Mouse (Mus musculus) regulatory T cell (primary cell): Measurements from ENCODE around the gene Pcgf6.
"Not testable (repeated sequence)": the region's sequence is repeated elsewhere in the genome, so short reads cannot be mapped to it uniquely, and the experiment has no call there.

Experiments
- in situ Hi-C: fragments of 300-600 bp; cut with MboI, MseI; formaldehyde crosslinking; loops from one replicate; pipeline ENCODE4 v1.15.1; 2025; ENCODE audit warnings: high pct_unique_total_duplicates

The Pcgf6 gene

DNA sequence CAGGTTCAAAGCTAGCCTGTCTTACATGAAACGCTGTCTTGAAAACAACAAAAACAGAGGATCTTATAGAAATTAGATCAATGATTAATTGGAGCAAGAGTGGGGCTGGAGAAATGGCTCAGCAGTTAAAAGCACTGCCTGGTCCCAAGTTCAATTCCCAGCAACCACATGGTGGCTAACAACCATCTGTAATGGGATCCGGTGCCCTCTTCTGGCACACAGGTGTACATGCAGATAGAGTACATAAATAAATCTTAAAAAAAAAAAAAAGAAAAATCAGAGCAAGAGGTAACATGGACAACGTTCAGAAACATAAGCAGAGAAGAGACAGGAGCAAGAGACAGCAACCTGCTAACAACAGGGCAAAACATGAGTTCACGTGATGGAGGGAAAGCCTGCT lies 24.2 kb downstream of the Pcgf6 start:
- in situ Hi-C loops: no loop called here

GRCm38 (mm10) chr19:47024954-47025353 lies 25.8 kb downstream of the Pcgf6 start:
- in situ Hi-C loops: no loop called here

DNA sequence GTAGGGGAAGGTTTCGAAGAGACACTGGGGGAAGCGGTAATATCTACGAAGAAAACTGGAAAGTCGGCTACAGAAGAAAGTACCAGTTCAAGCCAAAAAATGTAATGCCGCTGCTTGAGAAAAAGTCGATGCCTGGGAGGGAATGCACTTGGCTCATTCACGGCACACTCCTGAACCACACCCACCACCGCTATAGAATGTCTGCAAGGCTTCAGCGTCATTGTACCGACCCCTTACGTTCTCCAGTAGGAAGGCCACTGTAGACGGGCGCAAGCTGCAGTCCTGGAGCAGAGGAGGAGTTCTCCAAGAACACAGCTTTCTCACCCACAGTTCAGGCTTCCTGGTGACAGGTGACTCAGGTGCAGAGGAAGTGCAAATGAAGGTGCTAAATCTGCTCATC lies 27.2 kb downstream of the Pcgf6 start:
- in situ Hi-C loops: no loop called here

- in situ Hi-C loops: no loop called here
Observed at GRCm38 (mm10) chr19:47022709-47023108, 28.0 kb downstream of the Pcgf6 start.

DNA sequence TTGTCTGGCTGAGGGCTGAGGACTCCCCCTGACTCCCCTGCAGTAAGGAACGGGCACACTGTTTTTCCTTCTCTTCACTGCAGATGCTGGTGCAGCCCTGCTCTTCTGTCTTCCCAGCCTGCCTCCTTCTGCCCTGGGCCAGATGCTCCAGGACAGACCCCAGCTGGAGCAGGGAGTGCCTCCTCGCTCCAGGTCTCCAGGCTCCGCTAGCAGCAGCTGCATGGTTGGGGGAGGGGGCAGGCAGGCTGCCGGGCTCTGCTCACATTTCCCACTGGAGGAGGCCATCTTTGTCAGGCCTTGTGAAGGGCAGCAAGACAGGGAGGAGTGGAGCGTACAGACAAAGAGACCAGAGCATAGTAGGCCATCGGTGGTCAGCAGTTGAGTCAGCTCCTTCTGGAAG lies 31.4 kb downstream of the Pcgf6 start:
- in situ Hi-C loops: no loop called here

DNA sequence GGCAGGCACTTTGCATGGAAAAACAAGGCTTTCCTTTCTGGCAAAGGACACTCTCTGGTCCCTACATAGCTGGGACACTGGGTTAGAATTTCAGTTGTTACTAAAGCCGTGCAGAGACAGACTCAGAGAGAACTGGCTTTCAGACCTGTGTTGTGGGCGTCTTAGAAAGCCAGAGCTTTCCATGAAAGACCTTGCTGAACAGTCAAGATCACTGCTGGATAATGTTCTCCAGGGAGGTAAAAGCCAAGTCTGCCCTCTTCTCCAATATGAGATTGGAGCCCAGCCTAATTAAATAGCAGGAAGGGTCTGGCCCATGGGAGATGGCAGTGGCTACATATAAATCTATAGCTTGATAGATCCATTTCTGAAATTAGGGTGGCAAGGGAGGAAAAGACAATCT lies 32.4 kb downstream of the Pcgf6 start:
- in situ Hi-C loops: no loop called here

DNA sequence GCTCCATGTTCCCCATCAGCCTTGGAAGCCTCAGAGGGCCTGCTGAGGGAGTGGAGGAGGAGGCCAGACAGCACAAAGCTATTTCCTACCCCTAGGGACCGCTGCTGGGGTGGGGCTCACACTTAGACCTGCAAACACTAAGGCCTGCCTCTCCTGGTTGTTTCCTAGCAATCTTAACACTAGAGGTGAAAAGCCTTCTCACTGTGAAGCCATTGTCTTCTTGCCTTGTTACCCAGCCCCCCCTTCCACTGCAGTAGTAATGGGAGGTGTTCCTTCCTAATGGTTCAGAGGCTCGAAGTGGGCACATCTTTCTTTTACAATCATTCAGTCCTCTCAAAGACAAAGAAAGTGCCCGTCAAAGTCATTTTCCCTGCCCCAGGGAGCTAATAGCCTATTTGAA lies 32.9 kb downstream of the Pcgf6 start:
- in situ Hi-C loops: no loop called here

DNA sequence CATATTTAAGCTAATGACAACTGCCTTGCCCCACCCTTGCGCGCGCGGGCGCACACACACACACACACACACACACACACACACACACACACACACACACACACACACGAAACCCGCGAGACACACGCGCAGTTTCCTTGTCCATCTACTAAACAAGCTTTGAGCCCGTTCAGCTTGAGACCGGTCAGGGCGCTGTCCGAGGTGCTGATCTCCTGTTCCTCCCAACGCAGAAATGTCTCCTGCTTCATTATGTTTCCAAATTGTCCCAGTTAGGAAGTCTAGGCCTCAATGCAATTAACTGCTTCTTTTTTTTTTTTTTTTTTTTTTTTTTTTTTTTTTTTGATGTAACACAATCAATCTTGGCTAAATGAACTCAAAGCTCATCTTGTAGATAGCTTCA lies 34.2 kb downstream of the Pcgf6 start:
- in situ Hi-C loops: no loop called here

GRCm38 (mm10) chr19:47015965-47016364 lies 34.7 kb downstream of the Pcgf6 start:
- in situ Hi-C loops: no loop called here

- in situ Hi-C loops: no loop called here
Observed at GRCm38 (mm10) chr19:47015396-47015795, 35.3 kb downstream of the Pcgf6 start.

- in situ Hi-C loops: no loop called here
Observed at GRCm38 (mm10) chr19:47014447-47015381, 36.0 kb downstream of the Pcgf6 start, which contains the start of the genes Ina and Nt5c2. TSS of gene Ina (plus strand) at chr19:47014698. TSS of gene Nt5c2 (minus strand) at chr19:47015153.

DNA sequence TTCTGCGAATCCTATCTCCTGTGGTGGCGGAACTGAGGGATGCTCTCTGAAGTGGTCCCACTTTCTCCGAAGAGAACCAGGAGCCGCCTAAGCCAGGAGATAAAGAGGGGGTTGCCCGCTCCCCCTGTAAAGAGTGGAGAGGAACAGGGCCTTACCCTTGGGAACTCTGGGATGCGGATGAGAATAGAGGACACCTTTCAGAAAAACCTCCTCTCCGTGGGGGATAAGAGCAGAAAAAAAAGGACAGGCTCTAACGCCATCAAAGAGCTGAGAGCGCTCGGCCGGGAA lies 36.6 kb downstream of the Pcgf6 start:
- in situ Hi-C loops: no loop called here

DNA sequence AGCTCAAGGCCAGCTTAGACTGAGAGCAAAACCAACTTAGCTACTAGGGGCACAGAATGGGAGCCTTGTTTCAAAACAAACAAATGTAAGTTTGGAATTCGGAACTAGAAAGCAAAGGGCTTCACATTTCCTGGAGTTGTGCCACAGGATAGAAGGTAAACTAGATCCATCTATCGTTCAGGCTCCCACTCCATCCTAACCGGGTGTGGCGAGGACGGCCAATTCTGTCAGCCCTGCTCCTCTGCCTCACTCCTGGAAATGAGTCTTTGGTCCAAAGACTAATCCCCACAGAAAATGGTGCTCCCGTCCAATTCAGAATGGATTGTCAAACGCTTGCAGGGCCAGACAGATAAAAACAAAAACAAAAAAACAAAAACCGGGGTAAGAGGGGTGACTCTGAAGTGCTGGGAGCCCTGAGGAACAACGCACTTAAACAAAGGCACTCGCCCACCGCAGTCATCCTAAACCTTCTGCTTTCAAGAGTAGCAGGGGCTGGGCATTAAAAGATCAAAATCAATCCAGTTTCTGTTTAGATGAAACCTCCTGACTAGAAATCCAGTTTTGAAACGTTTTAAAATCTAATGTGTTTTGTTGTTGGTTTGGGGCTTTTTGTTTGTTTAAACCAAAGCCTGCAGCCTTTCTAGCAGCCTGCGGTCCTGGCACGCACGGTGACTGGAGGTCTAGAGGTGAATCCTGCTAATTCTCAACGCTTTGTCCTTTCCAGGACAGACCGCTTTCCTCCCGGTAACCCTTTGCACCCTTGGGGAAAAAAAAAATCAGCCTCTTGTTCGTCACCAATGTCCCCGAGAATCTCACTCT lies 37.2 kb downstream of the Pcgf6 start:
- in situ Hi-C loops: no loop called here

GRCm38 (mm10) chr19:47012521-47013130 lies 38.1 kb downstream of the Pcgf6 start:
- in situ Hi-C loops: no loop called here

DNA sequence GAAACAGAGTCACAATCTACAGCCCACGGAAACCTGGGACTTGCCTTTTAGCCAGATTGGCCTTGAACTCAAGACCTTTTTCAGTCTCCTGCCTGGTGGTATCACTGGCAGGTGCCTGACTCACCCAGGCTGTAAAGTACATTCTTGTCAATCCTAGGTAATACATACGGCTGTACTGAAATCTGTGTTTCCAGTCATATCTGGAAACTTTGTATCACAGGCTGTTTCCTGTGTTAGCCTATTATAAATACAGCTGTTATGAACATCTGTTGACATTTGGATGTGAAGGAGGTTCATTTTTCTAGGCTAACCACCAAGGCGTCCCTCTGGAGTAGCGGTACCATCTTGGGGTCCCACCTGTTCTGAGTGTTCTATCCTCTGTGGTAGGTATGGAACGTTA lies 40.8 kb downstream of the Pcgf6 start:
- in situ Hi-C loops: no loop called here

- in situ Hi-C loops: no loop called here
Observed at GRCm38 (mm10) chr19:47009420-47009819, 41.3 kb downstream of the Pcgf6 start.

DNA sequence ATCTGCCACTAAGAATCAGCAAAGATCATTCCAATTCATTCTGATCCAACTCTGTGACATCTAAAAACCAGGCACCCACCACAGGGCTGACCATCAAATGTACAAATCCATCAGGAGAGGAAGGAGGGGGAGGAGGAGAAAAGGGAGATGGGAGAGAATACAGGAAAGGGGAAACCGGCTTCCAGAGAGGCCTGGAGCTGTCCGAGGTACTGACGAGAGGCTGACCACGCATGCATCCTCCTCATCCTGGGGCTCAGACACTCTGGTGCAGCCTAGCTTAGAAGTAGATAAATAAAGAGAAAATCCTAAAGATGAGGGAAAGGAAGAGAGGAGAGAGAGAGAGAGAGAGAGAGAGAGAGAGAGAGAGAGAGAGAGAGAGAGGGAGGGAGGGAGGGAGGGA lies 44.4 kb downstream of the Pcgf6 start:
- in situ Hi-C loops: no loop called here

GRCm38 (mm10) chr19:47005873-47006272 lies 44.8 kb downstream of the Pcgf6 start:
- in situ Hi-C loops: no loop called here

DNA sequence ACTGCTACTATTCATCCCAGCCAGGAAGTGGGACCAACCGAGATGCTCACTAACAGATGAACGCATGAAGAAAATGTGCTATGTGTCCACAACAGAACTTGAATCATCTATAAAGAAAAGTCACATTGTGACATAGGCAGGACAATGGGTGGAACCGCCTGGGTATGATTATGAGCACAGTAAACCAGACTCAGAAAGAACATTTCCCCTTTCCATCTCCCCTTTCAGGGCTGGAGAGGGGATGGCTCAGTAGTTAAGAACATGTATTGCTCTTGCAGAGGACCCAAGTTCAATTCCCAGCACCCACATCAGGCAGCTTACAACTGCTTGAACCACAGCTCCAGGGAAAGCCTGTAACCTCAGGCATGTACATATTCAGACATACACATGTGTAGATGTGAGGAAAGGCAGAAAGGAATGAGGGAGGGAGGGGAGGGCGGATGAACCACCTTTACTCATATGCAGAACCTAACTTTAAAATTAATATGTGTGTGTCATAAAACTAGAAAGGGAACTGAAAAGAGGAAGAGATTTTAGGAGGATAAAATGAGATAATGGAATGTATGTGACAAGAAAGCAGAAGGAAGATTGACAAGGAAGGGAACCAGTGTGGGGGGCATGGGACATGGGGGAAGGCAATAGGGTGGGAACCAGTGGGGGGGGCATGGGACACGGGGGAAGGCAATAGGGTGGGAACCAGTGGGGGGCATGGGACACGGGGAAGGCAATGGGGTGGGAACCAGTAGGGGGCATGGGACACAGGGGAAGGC lies 46.8 kb downstream of the Pcgf6 start:
- in situ Hi-C loops: no loop called here

DNA sequence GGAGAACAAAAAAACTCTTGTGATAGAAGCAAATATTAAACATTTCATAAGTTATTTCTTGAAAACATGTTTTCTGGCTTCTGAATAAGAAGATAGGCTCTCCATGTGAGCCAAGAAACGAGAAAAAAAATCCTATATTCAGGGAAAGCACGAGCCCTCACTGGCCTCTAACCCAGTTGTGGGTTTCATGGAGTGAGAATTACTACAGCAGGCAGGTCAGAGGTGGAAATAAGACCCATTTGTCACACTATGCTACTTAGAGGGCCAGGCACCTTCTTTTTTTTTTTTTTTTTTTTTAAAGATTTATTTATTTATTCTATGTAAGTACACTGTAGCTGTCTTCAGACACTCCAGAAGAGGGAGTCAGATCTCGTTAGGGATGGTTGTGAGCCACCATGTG lies 50.3 kb downstream of the Pcgf6 start:
- in situ Hi-C loops: not testable (repeated sequence)

DNA sequence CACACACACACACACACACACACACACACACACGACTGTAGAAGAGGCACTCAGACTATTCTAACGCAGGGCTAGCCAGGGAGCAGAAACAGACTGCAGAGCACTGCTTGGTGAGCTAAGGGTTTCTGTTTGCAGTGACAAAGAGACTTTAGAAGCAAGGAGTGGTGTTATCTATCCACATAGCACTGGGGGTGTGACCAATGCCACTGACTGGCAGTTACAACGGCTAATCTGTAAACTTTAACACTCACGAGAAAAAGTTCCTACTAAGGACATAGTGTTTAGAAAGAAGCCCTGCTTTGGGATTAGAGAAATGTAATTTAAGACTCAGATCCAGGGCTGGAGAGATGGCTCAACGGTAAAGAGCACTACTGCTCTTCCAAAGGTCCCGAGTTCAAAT lies 51.0 kb downstream of the Pcgf6 start:
- in situ Hi-C loops: loop anchor here (5.0 to 10.0 kb wide), 2 partner anchors 117 to 335 kb away; no protein-coding TSS in a partner anchor
